Mouse (Mus musculus) cerebellum, adult 2 months (tissue): ENCODE results near the gene AY358078.

Experiments used
- CTCF ChIP-seq: fragments of 200-500 bp; IDR thresholded peaks from 2 replicates; pipeline ENCODE4 v1.5.1; 2011; ENCODE audit warnings: low read depth, mild to moderate bottlenecking, control low read depth, low read length, moderate library complexity, borderline replicate concordance; ENCODE audit not compliant: insufficient read depth
- POLR2A ChIP-seq: fragments of 200-500 bp; IDR thresholded peaks from 2 replicates; pipeline ENCODE4 v1.6.1; 2011; ENCODE audit warnings: low read length, control low read depth, borderline replicate concordance; ENCODE audit not compliant: insufficient read depth

DNA sequence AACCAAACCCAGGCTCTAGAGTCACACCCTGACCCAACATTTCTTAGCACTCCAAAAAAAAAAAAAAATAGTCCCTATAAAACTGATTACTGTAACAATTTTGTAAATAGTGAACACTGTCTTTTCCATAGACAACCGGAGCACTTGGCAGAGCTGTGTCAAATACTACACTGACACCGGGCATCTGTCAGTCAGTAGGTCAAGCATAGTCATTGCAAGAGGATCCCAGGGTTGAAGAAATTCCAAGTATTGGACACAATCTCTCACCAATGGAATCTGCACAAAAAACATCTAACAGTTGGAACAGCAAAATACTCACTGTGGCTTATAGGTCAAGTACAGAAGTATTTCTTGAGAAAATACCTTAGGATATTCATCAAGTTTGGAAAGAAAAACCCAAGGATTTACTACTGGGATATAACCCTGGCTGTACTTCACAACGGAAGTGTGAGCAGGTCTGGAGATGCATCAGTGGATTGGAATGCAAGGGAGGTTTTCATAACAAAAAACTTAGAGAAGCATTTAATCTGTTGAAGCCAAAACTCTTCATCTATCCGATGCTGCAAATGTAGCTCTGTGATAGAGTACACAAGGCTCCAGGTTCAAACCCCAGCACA, 20.9 kb upstream of the AY358078 start:
- TF ChIP-seq POLR2A (no peak), CTCF (no peak)
